Mouse (Mus musculus): ENCODE measurements around the gene Adamts10. TPM values are rescaled to one million over a fixed set of nuclear protein-coding genes. Genes with fewer than 3 reads are reported as not detected.
A peak's percentile ranks its signal among the peaks of the same experiment; 100 is the strongest.

Adamts10 gene
- polyA plus RNA-seq, 2 experiments: 3.6 to 8.6 TPM

GRCm38 (mm10) chr17:33493065-33493464 lies 30.9 kb upstream of the Adamts10 start:
- H3K4me3 ChIP-seq (ENCODE audit: insufficient read depth in 1 of 2, low read depth in 2 of 2, low read length in 2 of 2): no peak overlapping the region
- no peak for ATAC-seq (ENCODE audit: insufficient read depth)
- H3K9me3 ChIP-seq (ENCODE audit: control insufficient read depth, low read length): no peaks in the 10 kb centered on the region
- H3K27me3 ChIP-seq (ENCODE audit: control insufficient read depth, insufficient read depth, low read length): no peaks in the 10 kb centered on the region
- no peak overlapping the region for H3K4me2 ChIP-seq (ENCODE audit: low read depth)
- H3K27ac ChIP-seq: no peak overlapping the region
- TF ChIP-seq EP300 (IDR thresholded peaks at IDR 0.05; ENCODE audit: low read depth) (no peak), CTCF (IDR thresholded peaks at IDR 0.05; ENCODE audit: low read depth) (peak; percentile 90)
- 55% methylated on average over 6 of the region's 6 CpGs for WGBS (ENCODE audit: insufficient replicate concordance)
- peak in 1 of 3 experiments; percentile 22 for DNase-seq (ENCODE audit: low read depth in 3 of 3, low spot score in 3 of 3)
- peaks cover 0 to 10% of the 10 kb centered on the region in 2 experiments; a peak in 3 of 4 replicates for H3K4me1 ChIP-seq (replicated peaks; ENCODE audit: control insufficient read depth in 2 of 2, insufficient read depth in 2 of 2, low read length in 1 of 2)
- H3K36me3 ChIP-seq (replicated peaks; ENCODE audit: control insufficient read depth, insufficient read depth, low read depth): no peaks in the 10 kb centered on the region
- no peak overlapping the region for H3K9ac ChIP-seq (replicated peaks)

GRCm38 (mm10) chr17:33494586-33494985 lies 29.4 kb upstream of the Adamts10 start:
- DNase-seq (ENCODE audit: low read depth in 3 of 3, low spot score in 3 of 3) (no peak), ATAC-seq (ENCODE audit: insufficient read depth) (no peak)
- no peak overlapping the region for H3K9ac ChIP-seq (replicated peaks)
- H3K4me3 ChIP-seq (ENCODE audit: insufficient read depth in 1 of 2, low read depth in 2 of 2, low read length in 2 of 2): no peak overlapping the region
- no peaks in the 10 kb centered on the region for H3K9me3 ChIP-seq (ENCODE audit: control insufficient read depth, low read length)
- TF ChIP-seq CTCF (IDR thresholded peaks at IDR 0.05; ENCODE audit: low read depth) (no peak), EP300 (IDR thresholded peaks at IDR 0.05; ENCODE audit: low read depth) (no peak)
- no peaks in the 10 kb centered on the region for H3K27me3 ChIP-seq (ENCODE audit: control insufficient read depth, insufficient read depth, low read length)
- H3K4me2 ChIP-seq (ENCODE audit: low read depth): no peak overlapping the region
- H3K36me3 ChIP-seq (replicated peaks; ENCODE audit: control insufficient read depth, insufficient read depth, low read depth): no peaks in the 10 kb centered on the region
- peaks cover 0 to 20% of the 10 kb centered on the region in 2 experiments; a peak in 3 of 4 replicates for H3K4me1 ChIP-seq (replicated peaks; ENCODE audit: control insufficient read depth in 2 of 2, insufficient read depth in 2 of 2, low read length in 1 of 2)
- no peak overlapping the region for H3K27ac ChIP-seq

- Histone ChIP-seq H3K9me3 (ENCODE audit: control insufficient read depth, low read length) (no peaks in the 10 kb centered on the region), H3K9ac (replicated peaks) (no peak overlapping the region; the same call in 1 of the 2 replicates), H3K4me3 (ENCODE audit: insufficient read depth in 1 of 2, low read depth in 2 of 2, low read length in 2 of 2) (no peak overlapping the region), H3K36me3 (replicated peaks; ENCODE audit: control insufficient read depth, insufficient read depth, low read depth) (no peaks in the 10 kb centered on the region), H3K27me3 (ENCODE audit: control insufficient read depth, insufficient read depth, low read length) (no peaks in the 10 kb centered on the region), H3K4me1 (replicated peaks; ENCODE audit: control insufficient read depth in 2 of 2, insufficient read depth in 2 of 2, low read length in 1 of 2) (peaks cover 0 to 26% of the 10 kb centered on the region in 2 experiments; a peak in 3 of 4 replicates), H3K4me2 (ENCODE audit: low read depth) (peak overlapping the region; percentile 27), H3K27ac (no peak overlapping the region; the same call in 1 of the 2 replicates)
- DNase-seq (ENCODE audit: low read depth in 3 of 3, low spot score in 3 of 3): peak; percentile 41 to 67 (median 60)
- ATAC-seq (ENCODE audit: insufficient read depth): peak; percentile 84
- peak; percentile 37; the same call in 1 of the 2 replicates for TF ChIP-seq EP300 (IDR thresholded peaks at IDR 0.05; ENCODE audit: low read depth)
- no peak for TF ChIP-seq CTCF (IDR thresholded peaks at IDR 0.05; ENCODE audit: low read depth)
- 27% methylated on average over 1 of the region's 1 CpGs for WGBS (ENCODE audit: insufficient replicate concordance)
Measured at GRCm38 (mm10) chr17:33498918-33499317, 25.1 kb upstream of the Adamts10 start.

GRCm38 (mm10) chr17:33508386-33508785 lies 15.6 kb upstream of the Adamts10 start:
- H3K27ac ChIP-seq: no peak overlapping the region
- no peak for DNase-seq (ENCODE audit: low read depth in 3 of 3, low spot score in 3 of 3)
- no peak overlapping the region for H3K4me3 ChIP-seq (ENCODE audit: insufficient read depth in 1 of 2, low read depth in 2 of 2, low read length in 2 of 2)
- H3K4me1 ChIP-seq (replicated peaks; ENCODE audit: control insufficient read depth in 2 of 2, insufficient read depth in 2 of 2, low read length in 1 of 2): no peaks in the 10 kb centered on the region; a peak in 1 of 4 replicates
- no peak overlapping the region for H3K4me2 ChIP-seq (ENCODE audit: low read depth)
- no peak overlapping the region for H3K9ac ChIP-seq (replicated peaks)
- no peaks in the 10 kb centered on the region for H3K9me3 ChIP-seq (ENCODE audit: control insufficient read depth, low read length)
- ATAC-seq (ENCODE audit: insufficient read depth): no peak
- no peaks in the 10 kb centered on the region for H3K27me3 ChIP-seq (ENCODE audit: control insufficient read depth, insufficient read depth, low read length)
- WGBS (ENCODE audit: insufficient replicate concordance): 54% methylated on average over 1 of the region's 1 CpGs
- TF ChIP-seq CTCF (IDR thresholded peaks at IDR 0.05; ENCODE audit: low read depth) (no peak), EP300 (IDR thresholded peaks at IDR 0.05; ENCODE audit: low read depth) (no peak)
- H3K36me3 ChIP-seq (replicated peaks; ENCODE audit: control insufficient read depth, insufficient read depth, low read depth): no peaks in the 10 kb centered on the region

- no peak for TF ChIP-seq EP300 (IDR thresholded peaks at IDR 0.05; ENCODE audit: low read depth)
- TF ChIP-seq CTCF (IDR thresholded peaks at IDR 0.05; ENCODE audit: low read depth): no peak
- DNase-seq (ENCODE audit: low read depth in 3 of 3, low spot score in 3 of 3): no peak
- Histone ChIP-seq H3K4me2 (ENCODE audit: low read depth) (no peak overlapping the region), H3K9ac (replicated peaks) (no peak overlapping the region), H3K4me1 (replicated peaks; ENCODE audit: control insufficient read depth in 2 of 2, insufficient read depth in 2 of 2, low read length in 1 of 2) (no peaks in the 10 kb centered on the region), H3K27me3 (ENCODE audit: control insufficient read depth, insufficient read depth, low read length) (no peaks in the 10 kb centered on the region), H3K36me3 (replicated peaks; ENCODE audit: control insufficient read depth, insufficient read depth, low read depth) (no peaks in the 10 kb centered on the region), H3K4me3 (ENCODE audit: insufficient read depth in 1 of 2, low read depth in 2 of 2, low read length in 2 of 2) (no peak overlapping the region), H3K9me3 (ENCODE audit: control insufficient read depth, low read length) (no peaks in the 10 kb centered on the region), H3K27ac (no peak overlapping the region)
- WGBS (ENCODE audit: insufficient replicate concordance): 60% methylated on average over 5 of the region's 5 CpGs
- ATAC-seq (ENCODE audit: insufficient read depth): no peak
Measured at GRCm38 (mm10) chr17:33510172-33510571, 13.8 kb upstream of the Adamts10 start.
